Mouse (Mus musculus): ENCODE results near the gene Zfp882. TPM values are rescaled to one million over a fixed set of nuclear protein-coding genes. Genes with fewer than 3 reads are reported as not detected.
A peak's percentile ranks its signal among the peaks of the same experiment; 100 is the strongest.
"Not testable (repeated sequence)": the region's sequence is repeated elsewhere in the genome, so short reads cannot be mapped to it uniquely, and the experiment has no call there.

Zfp882 gene
- polyA plus RNA-seq, 1 experiment from 2014 or later = 3.8 TPM

DNA sequence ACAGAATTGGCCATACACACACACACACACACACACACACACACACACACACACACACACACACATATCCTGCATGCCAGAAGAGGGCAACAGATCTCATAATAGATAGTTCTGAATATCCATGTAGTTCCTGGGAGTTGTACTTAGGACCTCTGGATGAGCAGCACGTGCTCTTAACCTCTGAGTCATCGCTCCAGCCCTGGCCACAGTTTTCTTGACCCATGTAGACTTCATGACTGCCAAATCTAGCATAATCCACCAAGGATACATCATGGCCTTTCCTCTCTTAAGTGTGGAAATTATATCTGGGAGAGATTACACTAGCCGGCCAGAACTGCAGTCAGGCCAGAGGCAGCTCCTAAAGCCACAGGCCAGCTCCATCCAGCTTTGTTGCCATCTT lies 18.1 kb downstream of the Zfp882 start:
- no peak overlapping the region for H3K9ac ChIP-seq
- H3K9me3 ChIP-seq = no peaks in the 10 kb centered on the region
- H3K27ac ChIP-seq = no peak overlapping the region
- no peak overlapping the region for H3K4me2 ChIP-seq (replicated peaks)
- peaks cover 22% of the 10 kb centered on the region for H3K36me3 ChIP-seq
- no peaks in the 10 kb centered on the region for H3K27me3 ChIP-seq (replicated peaks)
- ATAC-seq = no peak
- no peak overlapping the region for H3K4me3 ChIP-seq (replicated peaks)
- H3K4me1 ChIP-seq (replicated peaks) = no peaks in the 10 kb centered on the region
- 89% methylated on average over 3 of the region's 3 CpGs for WGBS

DNA sequence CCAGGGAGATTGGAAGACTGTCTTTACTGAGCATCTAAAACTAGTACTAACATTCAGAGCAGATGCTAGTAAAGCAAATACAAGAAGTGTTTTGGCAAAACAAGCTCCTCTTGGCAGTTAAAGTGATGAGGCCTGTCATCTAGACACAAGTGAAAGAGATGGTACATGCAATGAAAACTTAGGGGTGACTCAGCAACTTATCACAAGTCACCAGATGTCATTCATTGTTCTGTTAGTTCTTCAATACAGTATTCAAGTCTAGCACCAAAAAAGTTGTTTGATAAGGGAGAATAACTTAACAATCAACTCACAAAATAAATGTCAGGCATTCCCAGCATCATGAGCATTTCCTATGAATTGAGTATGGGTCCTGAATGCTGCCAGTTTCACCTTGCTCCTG lies 19.4 kb downstream of the Zfp882 start:
- H3K9me3 ChIP-seq = no peaks in the 10 kb centered on the region
- H3K9ac ChIP-seq = no peak overlapping the region
- H3K27ac ChIP-seq = no peak overlapping the region
- no peak overlapping the region for H3K4me2 ChIP-seq (replicated peaks)
- H3K27me3 ChIP-seq (replicated peaks) = no peaks in the 10 kb centered on the region
- no peak for ATAC-seq
- H3K4me3 ChIP-seq (replicated peaks) = no peak overlapping the region
- no peaks in the 10 kb centered on the region for H3K4me1 ChIP-seq (replicated peaks)
- peaks cover 24% of the 10 kb centered on the region for H3K36me3 ChIP-seq

DNA sequence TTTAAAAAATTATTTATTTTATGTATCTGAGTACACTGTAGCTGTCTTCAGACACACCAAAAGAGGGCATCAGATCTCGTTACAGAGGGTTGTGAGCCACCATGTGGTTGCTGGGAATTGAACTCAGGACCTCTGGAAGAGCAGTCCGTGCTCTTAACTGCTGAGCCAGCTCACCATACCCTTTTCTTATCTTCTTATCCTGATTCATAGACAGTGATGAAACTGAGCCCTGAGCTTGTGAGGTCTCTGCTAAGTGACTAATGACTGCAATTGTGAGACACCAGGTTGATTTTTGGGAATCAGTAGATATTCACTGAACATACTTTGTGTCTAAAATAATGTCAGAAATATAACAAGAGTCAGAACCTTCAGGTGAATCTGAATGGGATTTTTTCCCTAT lies 29.6 kb downstream of the Zfp882 start:
- not testable (repeated sequence) for H3K4me1 ChIP-seq (replicated peaks); H3K9me3 ChIP-seq; H3K36me3 ChIP-seq; H3K4me2 ChIP-seq (replicated peaks); H3K4me3 ChIP-seq (replicated peaks); H3K9ac ChIP-seq; H3K27me3 ChIP-seq (replicated peaks); ATAC-seq; H3K27ac ChIP-seq
- 70% methylated on average over 2 of the region's 2 CpGs for WGBS

DNA sequence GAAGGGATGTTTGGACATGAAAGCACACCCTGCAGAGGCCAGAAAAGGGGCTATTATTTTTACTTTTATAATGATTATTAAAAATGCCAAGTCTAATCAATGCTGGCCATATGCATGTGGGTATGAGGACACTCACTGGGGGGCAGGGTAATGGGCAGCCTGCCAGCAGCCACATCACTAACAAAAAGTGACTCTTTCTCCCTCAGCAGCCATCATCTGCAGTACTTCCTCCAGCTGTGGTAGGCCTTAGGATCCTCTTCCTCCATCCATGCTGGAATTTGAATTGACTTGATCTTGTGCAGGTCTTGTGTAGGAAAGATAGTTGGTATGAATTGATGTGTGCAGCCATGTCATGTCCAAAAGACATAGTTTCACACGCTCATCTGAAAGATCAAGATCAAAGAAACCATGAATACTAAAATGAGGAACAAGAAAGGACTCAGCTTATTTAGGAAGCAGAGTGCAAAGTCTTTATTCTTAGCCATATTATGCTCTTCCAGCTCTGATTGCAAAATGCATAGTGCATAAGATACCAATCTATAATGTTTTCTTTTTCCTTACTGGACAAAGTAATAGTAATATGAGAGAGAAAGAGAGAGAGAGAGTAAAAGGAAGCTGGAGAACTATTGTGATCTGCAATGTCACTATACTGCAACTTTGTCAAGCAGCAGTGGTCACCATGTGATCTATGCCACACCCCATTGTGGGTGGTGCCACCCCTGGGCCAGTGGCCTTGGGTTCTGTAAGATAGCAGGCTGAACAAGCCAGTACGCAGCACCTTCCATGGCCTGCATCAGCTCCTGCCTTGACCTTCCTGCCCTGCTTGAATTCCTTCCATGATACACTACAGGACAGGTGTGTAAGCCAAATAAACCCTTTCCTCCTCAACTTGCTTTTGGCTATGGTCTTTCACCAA lies 32.1 kb downstream of the Zfp882 start:
- H3K9me3 ChIP-seq = no peaks in the 10 kb centered on the region

DNA sequence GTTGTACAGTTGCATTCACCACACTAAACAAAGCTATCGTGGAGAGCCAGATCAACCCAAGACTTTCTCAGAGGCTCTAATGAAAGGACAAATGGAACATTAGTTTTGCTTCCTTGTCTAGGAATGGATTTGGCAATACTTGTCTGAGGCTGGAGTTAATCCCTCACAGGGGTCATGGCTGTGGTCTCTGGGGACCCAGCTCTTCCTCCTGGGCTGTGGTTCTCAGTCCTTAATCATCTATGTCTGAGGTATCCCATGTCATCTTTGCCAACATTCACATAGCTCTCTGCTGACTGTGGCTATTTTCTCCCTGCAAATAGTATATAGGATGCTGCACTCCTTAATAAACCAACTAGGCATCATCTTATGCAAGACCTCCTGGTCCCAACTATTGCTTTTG lies 33.4 kb downstream of the Zfp882 start:
- no peak overlapping the region for H3K27ac ChIP-seq
- H3K4me1 ChIP-seq (replicated peaks) = no peaks in the 10 kb centered on the region
- H3K9ac ChIP-seq = no peak overlapping the region
- H3K4me3 ChIP-seq (replicated peaks) = no peak overlapping the region
- no peak for ATAC-seq
- H3K9me3 ChIP-seq = no peaks in the 10 kb centered on the region
- WGBS = 79% methylated on average over 1 of the region's 1 CpGs
- no peaks in the 10 kb centered on the region for H3K27me3 ChIP-seq (replicated peaks)
- no peak overlapping the region for H3K4me2 ChIP-seq (replicated peaks)
- H3K36me3 ChIP-seq = no peaks in the 10 kb centered on the region

More for the DNA sequence above, 32.1 kb downstream of the Zfp882 start:
- Histone ChIP-seq H3K36me3 (no peaks in the 10 kb centered on the region), H3K9ac (no peak overlapping the region), H3K27ac (no peak overlapping the region), H3K27me3 (replicated peaks) (no peaks in the 10 kb centered on the region), H3K4me3 (replicated peaks) (no peak overlapping the region), H3K4me2 (replicated peaks) (no peak overlapping the region), H3K4me1 (replicated peaks) (no peaks in the 10 kb centered on the region)
- WGBS = 74% methylated on average over 2 of the region's 2 CpGs
- no peak for ATAC-seq

DNA sequence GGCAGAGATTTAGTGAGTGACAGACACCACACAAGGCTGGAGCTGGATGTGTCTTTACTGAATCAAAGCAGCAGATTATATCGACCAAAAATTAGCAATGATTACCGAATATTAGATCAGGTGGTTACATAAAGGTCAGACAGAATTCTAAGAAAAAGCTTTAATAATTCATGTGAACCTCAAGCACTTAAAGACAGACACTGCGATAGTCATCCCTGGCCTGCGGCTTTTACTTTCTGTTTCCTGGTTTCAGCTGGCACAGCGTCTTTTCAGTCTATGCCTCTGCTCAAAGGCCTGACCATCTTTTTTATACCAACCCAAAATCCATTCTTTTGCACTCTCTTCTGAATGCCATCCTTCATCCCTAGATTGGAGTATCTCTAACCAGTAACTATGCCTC lies 40.2 kb downstream of the Zfp882 start:
- Histone ChIP-seq H3K4me3 (replicated peaks) (no peak overlapping the region), H3K36me3 (no peaks in the 10 kb centered on the region), H3K9ac (no peak overlapping the region), H3K4me1 (replicated peaks) (peaks cover 4% of the 10 kb centered on the region; the same call in 1 of the 2 replicates), H3K27me3 (replicated peaks) (no peaks in the 10 kb centered on the region), H3K9me3 (no peaks in the 10 kb centered on the region), H3K27ac (no peak overlapping the region), H3K4me2 (replicated peaks) (no peak overlapping the region)
- 86% methylated on average over 5 of the region's 5 CpGs for WGBS
- ATAC-seq = no peak

DNA sequence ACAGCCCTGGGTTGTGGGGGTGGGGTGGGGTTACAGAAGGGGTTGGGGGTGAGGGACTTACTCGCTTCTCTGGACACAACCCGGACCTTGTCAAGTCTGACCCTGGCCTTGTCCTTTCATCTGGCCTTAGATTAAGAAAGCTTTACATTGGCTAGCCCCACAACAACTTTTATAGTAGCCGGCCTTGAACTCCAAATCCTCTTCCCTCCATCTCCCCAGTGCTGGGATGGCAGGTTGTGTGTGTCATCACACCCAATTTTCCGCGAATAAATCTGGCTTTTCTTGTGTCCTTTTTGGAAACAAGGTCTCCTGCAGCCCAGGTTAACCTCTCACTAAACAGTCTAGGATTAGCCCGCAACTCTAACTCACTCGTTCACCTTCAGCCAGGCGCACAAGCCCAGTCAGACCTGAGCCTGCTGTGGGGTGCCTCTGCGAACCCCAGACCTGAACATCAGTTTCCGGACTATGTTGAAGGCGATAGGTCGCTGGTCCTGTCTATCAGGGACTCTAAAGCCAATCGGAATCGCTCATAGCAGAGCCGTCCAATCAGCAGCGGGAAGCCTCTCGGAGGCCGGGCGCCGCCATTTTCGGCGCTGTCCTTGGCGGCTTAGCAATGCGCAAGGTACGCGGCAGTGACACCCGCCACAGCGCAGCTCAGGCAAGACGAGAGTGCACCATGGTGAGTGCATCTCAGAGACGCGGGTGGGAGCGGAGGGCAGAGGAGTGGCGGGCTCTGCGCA lies 42.2 kb downstream of the Zfp882 start, which contains the start of gene Zfp961:
TSS of gene Zfp961 (plus strand) at position 557 of the 740 bp plus-strand sequence.
- peak within 1 kb of the TSS; percentile 84 for H3K27ac ChIP-seq
- WGBS = 2% methylated on average over 34 of the region's 34 CpGs
- H3K4me2 ChIP-seq (replicated peaks) = peak within 1 kb of the TSS; percentile 65
- no peaks in the 10 kb centered on the region for H3K27me3 ChIP-seq (replicated peaks)
- peaks cover 4% of the 10 kb centered on the region; the same call in 1 of the 2 replicates for H3K4me1 ChIP-seq (replicated peaks)
- H3K9ac ChIP-seq = peak within 1 kb of the TSS; percentile 80
- ATAC-seq = peak; percentile 100
- peak within 1 kb of the TSS; percentile 76 for H3K4me3 ChIP-seq (replicated peaks)
- peaks cover 4% of the 10 kb centered on the region; the same call in 1 of the 2 replicates for H3K36me3 ChIP-seq
- no peaks in the 10 kb centered on the region for H3K9me3 ChIP-seq

DNA sequence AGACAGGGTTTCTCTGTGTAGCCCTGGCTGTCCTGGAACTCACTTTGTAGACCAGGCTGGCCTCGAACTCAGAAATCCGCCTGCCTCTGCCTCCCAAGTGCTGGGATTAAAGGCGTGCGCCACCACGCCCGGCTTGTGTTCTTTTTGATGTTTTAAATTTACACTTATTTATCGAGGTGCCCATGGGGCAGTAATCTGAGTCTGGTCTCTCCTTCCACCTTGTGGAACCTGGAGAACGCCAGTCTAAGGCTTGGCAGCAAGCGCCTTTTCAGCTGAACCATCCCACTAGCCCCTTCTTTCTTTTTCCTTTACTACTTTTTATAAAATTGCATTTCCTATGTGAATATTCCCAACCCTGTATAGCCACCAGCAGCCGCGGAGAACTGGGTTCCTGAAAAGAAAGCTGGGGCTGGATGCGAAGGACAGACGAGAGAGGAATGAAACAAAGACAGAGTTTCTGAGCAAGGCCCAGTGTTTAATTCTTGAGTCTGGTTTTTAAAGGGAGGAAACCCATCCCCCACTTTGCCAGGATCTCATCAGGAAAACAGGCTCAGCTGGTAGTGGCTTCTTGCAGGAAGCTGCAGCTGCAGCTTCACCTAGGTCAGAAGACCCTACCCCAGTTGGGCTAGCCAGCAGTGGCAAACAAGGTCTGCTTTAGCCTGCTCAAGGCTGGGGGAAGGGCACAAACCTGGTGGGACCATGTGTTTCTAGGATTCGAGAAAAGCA lies 43.2 kb downstream of the Zfp882 start:
- Histone ChIP-seq H3K4me2 (replicated peaks) (peak overlapping the region; percentile 65), H3K27me3 (replicated peaks) (no peaks in the 10 kb centered on the region), H3K9ac (peak overlapping the region; percentile 80), H3K4me1 (replicated peaks) (peaks cover 4% of the 10 kb centered on the region; the same call in 1 of the 2 replicates), H3K36me3 (peaks cover 4% of the 10 kb centered on the region; the same call in 1 of the 2 replicates), H3K9me3 (no peaks in the 10 kb centered on the region), H3K4me3 (replicated peaks) (peak overlapping the region; percentile 76), H3K27ac (peak overlapping the region; percentile 41; the same call in 1 of the 2 replicates)
- no peak for ATAC-seq
- WGBS = 21% methylated on average over 14 of the region's 14 CpGs

DNA sequence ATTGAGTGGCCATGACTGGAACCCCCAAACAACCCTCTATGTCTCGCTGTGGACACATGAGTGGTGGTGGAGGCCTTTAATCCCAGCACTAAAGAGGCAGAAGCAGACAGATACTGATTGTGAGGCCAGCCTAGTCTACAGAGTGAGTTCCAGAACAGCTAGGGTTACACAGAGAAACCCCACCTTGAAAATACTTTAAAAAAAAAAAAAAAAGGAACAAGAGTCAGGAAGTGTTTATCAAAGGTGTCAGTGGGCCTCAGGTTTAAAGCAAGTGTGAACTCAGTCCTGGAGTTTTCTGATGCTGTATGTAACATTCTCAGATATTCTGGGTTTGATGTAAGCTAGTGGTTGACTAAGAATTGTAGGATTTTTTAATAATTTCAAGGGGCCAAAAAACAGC lies 44.1 kb downstream of the Zfp882 start:
- Histone ChIP-seq H3K9ac (no peak overlapping the region), H3K4me3 (replicated peaks) (no peak overlapping the region), H3K27me3 (replicated peaks) (no peaks in the 10 kb centered on the region), H3K4me2 (replicated peaks) (peak overlapping the region; percentile 65), H3K9me3 (no peaks in the 10 kb centered on the region), H3K36me3 (peaks cover 4% of the 10 kb centered on the region; the same call in 1 of the 2 replicates), H3K4me1 (replicated peaks) (peaks cover 4% of the 10 kb centered on the region; the same call in 1 of the 2 replicates), H3K27ac (no peak overlapping the region)
- 82% methylated on average over 1 of the region's 1 CpGs for WGBS
- no peak for ATAC-seq

DNA sequence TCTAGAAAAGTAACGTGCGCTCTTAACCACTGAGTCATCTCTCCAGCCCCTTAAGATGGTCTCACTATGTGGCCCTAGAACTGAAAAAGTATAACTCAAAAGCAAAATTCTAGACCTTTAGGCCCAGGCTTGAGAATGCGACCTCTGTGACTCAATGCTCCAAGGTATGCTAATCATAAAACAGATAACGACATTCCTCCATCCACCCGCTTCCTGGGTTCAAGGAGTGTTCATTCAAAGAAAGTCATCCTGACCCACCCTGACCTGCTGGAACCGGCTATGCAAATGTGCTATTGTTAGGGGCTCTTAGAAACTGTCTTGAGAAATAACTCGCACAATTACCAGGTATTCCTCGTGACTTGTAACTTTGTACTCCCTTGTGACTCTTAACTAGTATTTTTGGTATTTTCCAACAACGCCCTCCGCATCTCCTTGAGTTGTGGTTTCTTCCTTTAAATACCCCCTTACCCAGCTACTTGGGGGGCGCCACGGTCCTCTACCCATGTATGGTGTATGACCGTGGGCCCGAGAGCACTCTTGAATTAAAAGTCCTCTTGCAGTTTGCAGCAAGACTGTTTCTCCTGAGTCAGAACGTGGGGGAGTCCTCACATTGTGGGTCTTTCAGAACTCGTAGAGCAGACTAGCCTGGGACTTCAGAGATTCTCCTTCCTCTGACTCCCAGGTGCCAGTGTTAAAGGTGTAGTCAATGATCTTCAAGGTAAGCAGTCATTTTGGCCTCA lies 44.7 kb downstream of the Zfp882 start:
- not testable (repeated sequence) for H3K27me3 ChIP-seq (replicated peaks); H3K27ac ChIP-seq; H3K36me3 ChIP-seq; H3K9me3 ChIP-seq; H3K4me3 ChIP-seq (replicated peaks); H3K4me1 ChIP-seq (replicated peaks); ATAC-seq; H3K4me2 ChIP-seq (replicated peaks); H3K9ac ChIP-seq
- 90% methylated on average over 16 of the region's 16 CpGs for WGBS

DNA sequence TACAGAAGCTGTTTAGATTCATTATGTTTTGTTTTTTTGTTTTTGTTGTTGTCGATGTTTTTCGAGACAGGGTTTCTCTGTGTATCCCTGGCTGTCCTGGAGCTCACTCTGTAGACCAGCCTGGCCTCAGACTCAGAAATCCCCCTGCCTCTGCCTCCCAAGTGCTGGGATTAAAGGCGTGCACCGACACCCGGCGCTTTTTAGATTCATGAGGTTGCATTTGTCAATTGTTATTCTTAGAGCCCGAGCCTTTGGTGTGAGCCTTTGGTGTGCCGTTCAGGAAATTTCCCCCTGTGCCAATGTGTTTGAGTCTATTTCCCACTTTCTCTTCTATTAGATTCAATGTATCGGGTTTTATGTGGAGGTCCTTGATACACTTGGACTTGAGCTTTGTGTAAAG lies 46.3 kb downstream of the Zfp882 start:
- Histone ChIP-seq H3K36me3 (peaks cover 4% of the 10 kb centered on the region; the same call in 1 of the 2 replicates), H3K9ac (no peak overlapping the region), H3K9me3 (no peaks in the 10 kb centered on the region), H3K4me2 (replicated peaks) (no peak overlapping the region), H3K27ac (no peak overlapping the region), H3K4me1 (replicated peaks) (peaks cover 4% of the 10 kb centered on the region; the same call in 1 of the 2 replicates), H3K4me3 (replicated peaks) (no peak overlapping the region), H3K27me3 (replicated peaks) (no peaks in the 10 kb centered on the region)
- 97% methylated on average over 9 of the region's 9 CpGs for WGBS
- no peak for ATAC-seq
